Mouse (Mus musculus): Measurements from ENCODE around the gene Zfp287. TPM values are rescaled to one million over a fixed set of nuclear protein-coding genes. Genes with fewer than 3 reads are reported as not detected.

Zfp287 gene
- total and polyA plus RNA-seq, 3 experiments = 0.22 TPM; not detected in 2

DNA sequence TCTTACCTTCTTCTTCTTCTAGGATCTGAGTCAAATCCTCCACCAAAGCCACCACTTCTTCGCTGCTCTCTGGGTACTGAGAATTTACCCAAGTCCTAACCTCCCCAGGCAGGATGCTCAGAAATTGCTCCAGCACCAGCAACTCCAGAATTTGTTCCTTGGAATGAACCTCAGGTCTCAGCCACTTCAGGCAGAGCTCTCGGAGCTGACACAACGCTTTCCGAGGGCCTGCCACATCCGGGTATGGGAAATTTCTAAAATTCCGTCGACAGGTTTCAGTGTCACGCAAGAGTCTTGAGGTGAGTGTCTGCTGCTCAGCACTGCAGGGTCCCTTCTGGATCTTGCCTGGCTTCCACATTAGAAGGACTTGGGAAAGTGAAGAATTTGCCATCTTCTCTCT lies 3.4 kb downstream of the Zfp287 start:
- H3K4me1 ChIP-seq (ENCODE audit: insufficient read depth, low read depth, low read length) = no peaks in the 10 kb centered on the region; the same call in 1 of the 2 replicates
- H3K36me3 ChIP-seq (replicated peaks) = no peaks in the 10 kb centered on the region
- no peak for ATAC-seq (ENCODE audit: extremely low read depth, insufficient number of reproducible peaks, low FRiP score, poor library complexity, severe bottlenecking)
- H3K27me3 ChIP-seq (ENCODE audit: insufficient read depth, low read length) = peaks cover 10% of the 10 kb centered on the region; the same call in 1 of the 2 replicates
- TF ChIP-seq GATA1 (IDR thresholded peaks at IDR 0.05; ENCODE audit: borderline replicate concordance, low read length) (no peak), TAL1 (conservative IDR thresholded peaks at IDR 0.05; ENCODE audit: low read depth, low read length) (no peak), POLR2AphosphoS5 (IDR thresholded peaks at IDR 0.05; ENCODE audit: insufficient replicate concordance, low read depth, low read length) (no peak), GATA2 (IDR thresholded peaks at IDR 0.05; ENCODE audit: borderline replicate concordance, low read depth, low read length) (no peak), CTCF (IDR thresholded peaks at IDR 0.05; ENCODE audit: low read depth, low read length) (no peak)
- no peaks in the 10 kb centered on the region for H3K9me3 ChIP-seq (replicated peaks)
- no peak overlapping the region for H3K4me3 ChIP-seq (ENCODE audit: low read depth, low read length)
- DNase-seq (ENCODE audit: low spot score) = no peak

DNA sequence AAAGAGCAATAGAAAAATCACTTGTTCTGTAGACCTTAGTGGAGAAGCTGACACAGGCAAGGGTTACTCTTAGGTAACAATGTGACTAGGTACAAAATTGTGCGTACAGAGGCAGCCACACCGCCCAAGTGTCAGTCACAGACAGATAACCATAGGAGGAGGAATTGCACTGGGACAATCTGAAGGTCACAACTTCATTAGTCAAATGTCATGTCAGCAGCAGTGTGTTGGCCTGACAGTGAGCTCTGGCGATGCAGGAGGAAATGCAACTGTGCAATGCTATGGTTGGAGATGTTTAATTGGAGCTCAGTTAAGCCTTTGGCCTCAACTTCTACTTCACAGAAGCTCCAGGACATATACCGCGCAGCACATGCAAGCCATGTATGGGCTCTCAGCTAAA lies 21.0 kb downstream of the Zfp287 start:
- no peak; the same call in 1 of the 2 replicates for ATAC-seq (ENCODE audit: extremely low read depth, insufficient number of reproducible peaks, low FRiP score, poor library complexity, severe bottlenecking)
- Histone ChIP-seq H3K9me3 (replicated peaks) (no peaks in the 10 kb centered on the region), H3K4me1 (ENCODE audit: insufficient read depth, low read depth, low read length) (no peaks in the 10 kb centered on the region), H3K36me3 (replicated peaks) (no peaks in the 10 kb centered on the region), H3K27me3 (ENCODE audit: insufficient read depth, low read length) (peaks cover 9% of the 10 kb centered on the region), H3K4me3 (ENCODE audit: low read depth, low read length) (no peak overlapping the region)
- TF ChIP-seq POLR2AphosphoS5 (IDR thresholded peaks at IDR 0.05; ENCODE audit: insufficient replicate concordance, low read depth, low read length) (no peak), CTCF (IDR thresholded peaks at IDR 0.05; ENCODE audit: low read depth, low read length) (no peak), TAL1 (conservative IDR thresholded peaks at IDR 0.05; ENCODE audit: low read depth, low read length) (no peak), GATA2 (IDR thresholded peaks at IDR 0.05; ENCODE audit: borderline replicate concordance, low read depth, low read length) (no peak), GATA1 (IDR thresholded peaks at IDR 0.05; ENCODE audit: borderline replicate concordance, low read length) (no peak)
- DNase-seq (ENCODE audit: low spot score) = no peak

DNA sequence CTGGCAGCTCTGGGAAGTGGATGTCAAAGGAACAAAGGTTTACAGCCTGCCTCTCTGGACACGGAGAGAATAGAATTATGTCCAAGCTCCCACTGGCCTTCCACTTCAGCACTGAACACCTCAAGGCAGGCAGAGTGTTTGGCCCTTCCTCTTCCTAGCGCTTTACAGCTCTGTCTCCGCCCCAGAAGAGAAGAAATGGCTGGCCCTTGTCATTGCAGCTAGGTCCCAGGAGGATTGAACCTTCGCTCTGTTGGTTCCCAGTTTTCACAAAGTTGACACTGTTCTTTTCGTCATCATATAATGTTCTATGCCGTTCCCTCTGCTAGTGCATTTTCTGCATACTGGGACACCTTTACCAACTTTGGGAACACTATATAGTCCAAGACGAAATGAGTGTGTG lies 23.5 kb downstream of the Zfp287 start:
- Histone ChIP-seq H3K9me3 (replicated peaks) (no peaks in the 10 kb centered on the region), H3K4me3 (ENCODE audit: low read depth, low read length) (no peak overlapping the region), H3K4me1 (ENCODE audit: insufficient read depth, low read depth, low read length) (no peaks in the 10 kb centered on the region), H3K27me3 (ENCODE audit: insufficient read depth, low read length) (peaks cover 5% of the 10 kb centered on the region; the same call in 1 of the 2 replicates), H3K36me3 (replicated peaks) (no peaks in the 10 kb centered on the region)
- ATAC-seq (ENCODE audit: extremely low read depth, insufficient number of reproducible peaks, low FRiP score, poor library complexity, severe bottlenecking) = no peak
- DNase-seq (ENCODE audit: low spot score) = no peak
- TF ChIP-seq TAL1 (conservative IDR thresholded peaks at IDR 0.05; ENCODE audit: low read depth, low read length) = no peak
- TF ChIP-seq GATA1 (IDR thresholded peaks at IDR 0.05; ENCODE audit: borderline replicate concordance, low read length) = no peak
- TF ChIP-seq GATA2 (IDR thresholded peaks at IDR 0.05; ENCODE audit: borderline replicate concordance, low read depth, low read length) = no peak
- TF ChIP-seq POLR2AphosphoS5 (IDR thresholded peaks at IDR 0.05; ENCODE audit: insufficient replicate concordance, low read depth, low read length) = no peak
- TF ChIP-seq CTCF (IDR thresholded peaks at IDR 0.05; ENCODE audit: low read depth, low read length) = no peak

DNA sequence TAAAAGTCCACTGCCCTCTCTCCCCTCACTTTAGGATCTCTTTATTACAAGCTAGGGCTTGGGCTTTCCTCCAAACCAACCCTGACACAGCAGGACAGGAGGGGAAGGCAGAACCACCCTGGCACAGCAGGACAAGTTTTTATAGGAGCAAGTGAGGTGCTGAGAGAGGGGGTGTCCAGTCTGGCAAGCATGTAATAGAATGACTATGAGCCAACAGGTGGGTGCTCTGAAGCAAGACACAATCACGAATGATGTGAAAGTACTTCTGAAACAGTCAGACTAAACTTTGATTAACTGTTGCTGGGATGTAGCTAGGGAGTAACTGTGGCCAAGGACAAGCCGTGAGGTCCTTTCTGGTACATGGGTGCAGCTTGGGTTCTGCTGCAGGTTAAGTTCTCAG lies 25.6 kb downstream of the Zfp287 start:
- Histone ChIP-seq H3K4me1 (ENCODE audit: insufficient read depth, low read depth, low read length) (no peaks in the 10 kb centered on the region), H3K4me3 (ENCODE audit: low read depth, low read length) (no peak overlapping the region), H3K27me3 (ENCODE audit: insufficient read depth, low read length) (peaks cover 5% of the 10 kb centered on the region; the same call in 1 of the 2 replicates), H3K36me3 (replicated peaks) (no peaks in the 10 kb centered on the region), H3K9me3 (replicated peaks) (no peaks in the 10 kb centered on the region)
- TF ChIP-seq GATA2 (IDR thresholded peaks at IDR 0.05; ENCODE audit: borderline replicate concordance, low read depth, low read length) (no peak), TAL1 (conservative IDR thresholded peaks at IDR 0.05; ENCODE audit: low read depth, low read length) (no peak), CTCF (IDR thresholded peaks at IDR 0.05; ENCODE audit: low read depth, low read length) (no peak), POLR2AphosphoS5 (IDR thresholded peaks at IDR 0.05; ENCODE audit: insufficient replicate concordance, low read depth, low read length) (no peak), GATA1 (IDR thresholded peaks at IDR 0.05; ENCODE audit: borderline replicate concordance, low read length) (no peak)
- no peak for DNase-seq (ENCODE audit: low spot score)
- no peak for ATAC-seq (ENCODE audit: extremely low read depth, insufficient number of reproducible peaks, low FRiP score, poor library complexity, severe bottlenecking)

DNA sequence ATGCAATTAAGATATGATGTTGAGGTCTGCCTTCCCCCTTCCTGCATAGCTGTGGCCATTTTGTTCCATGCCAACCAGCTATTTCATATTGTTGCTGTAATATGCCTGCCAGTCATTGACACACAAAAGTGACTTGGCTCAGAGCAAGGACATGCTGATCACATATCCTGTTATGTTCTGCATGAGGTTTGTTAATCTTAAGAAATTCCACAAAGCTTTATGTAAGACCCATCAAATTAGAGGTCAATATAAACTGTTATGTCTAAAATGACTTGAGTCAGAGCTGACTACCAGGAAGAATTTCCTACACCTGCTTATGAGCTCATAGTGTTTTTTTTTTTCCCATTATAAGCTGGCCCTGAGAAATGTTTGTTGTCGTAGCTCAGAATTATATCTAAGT lies 30.5 kb downstream of the Zfp287 start:
- DNase-seq (ENCODE audit: low spot score) (no peak), ATAC-seq (ENCODE audit: extremely low read depth, insufficient number of reproducible peaks, low FRiP score, poor library complexity, severe bottlenecking) (no peak)
- peaks cover 12% of the 10 kb centered on the region for H3K27me3 ChIP-seq (ENCODE audit: insufficient read depth, low read length)
- no peaks in the 10 kb centered on the region for H3K9me3 ChIP-seq (replicated peaks)
- no peaks in the 10 kb centered on the region for H3K36me3 ChIP-seq (replicated peaks)
- H3K4me1 ChIP-seq (ENCODE audit: insufficient read depth, low read depth, low read length) = no peaks in the 10 kb centered on the region
- no peak overlapping the region for H3K4me3 ChIP-seq (ENCODE audit: low read depth, low read length)
- no peak for TF ChIP-seq GATA2 (IDR thresholded peaks at IDR 0.05; ENCODE audit: borderline replicate concordance, low read depth, low read length)
- TF ChIP-seq TAL1 (conservative IDR thresholded peaks at IDR 0.05; ENCODE audit: low read depth, low read length) = no peak
- no peak for TF ChIP-seq GATA1 (IDR thresholded peaks at IDR 0.05; ENCODE audit: borderline replicate concordance, low read length)
- no peak for TF ChIP-seq POLR2AphosphoS5 (IDR thresholded peaks at IDR 0.05; ENCODE audit: insufficient replicate concordance, low read depth, low read length)
- no peak for TF ChIP-seq CTCF (IDR thresholded peaks at IDR 0.05; ENCODE audit: low read depth, low read length)

DNA sequence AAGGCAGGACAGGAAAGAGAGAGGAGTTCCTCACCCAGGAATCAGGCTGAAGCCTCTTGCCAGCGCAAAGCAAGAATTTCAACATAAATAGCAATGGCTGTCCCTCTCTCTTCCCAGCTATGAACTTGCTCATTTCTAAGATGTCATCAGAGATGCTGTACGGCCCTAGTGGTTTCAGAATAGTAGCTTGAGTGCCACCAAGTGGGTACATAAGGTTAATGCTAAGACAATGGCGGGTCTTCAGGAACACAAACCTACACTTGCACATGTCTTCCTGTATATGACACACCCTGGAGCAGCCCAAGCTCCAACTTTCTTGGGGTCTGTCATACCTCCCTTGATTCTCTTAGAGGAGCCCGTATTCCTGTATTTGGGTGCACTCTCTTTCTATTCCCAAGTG lies 32.0 kb downstream of the Zfp287 start:
- no peak for DNase-seq (ENCODE audit: low spot score)
- TF ChIP-seq GATA2 (IDR thresholded peaks at IDR 0.05; ENCODE audit: borderline replicate concordance, low read depth, low read length) (no peak), GATA1 (IDR thresholded peaks at IDR 0.05; ENCODE audit: borderline replicate concordance, low read length) (no peak), CTCF (IDR thresholded peaks at IDR 0.05; ENCODE audit: low read depth, low read length) (no peak), TAL1 (conservative IDR thresholded peaks at IDR 0.05; ENCODE audit: low read depth, low read length) (no peak), POLR2AphosphoS5 (IDR thresholded peaks at IDR 0.05; ENCODE audit: insufficient replicate concordance, low read depth, low read length) (no peak)
- Histone ChIP-seq H3K27me3 (ENCODE audit: insufficient read depth, low read length) (peaks cover 12% of the 10 kb centered on the region), H3K36me3 (replicated peaks) (no peaks in the 10 kb centered on the region), H3K4me3 (ENCODE audit: low read depth, low read length) (no peak overlapping the region), H3K9me3 (replicated peaks) (no peaks in the 10 kb centered on the region), H3K4me1 (ENCODE audit: insufficient read depth, low read depth, low read length) (no peaks in the 10 kb centered on the region)
- ATAC-seq (ENCODE audit: extremely low read depth, insufficient number of reproducible peaks, low FRiP score, poor library complexity, severe bottlenecking) = no peak
